Mouse (Mus musculus) heart, postnatal 0 days (tissue): ENCODE measurements at regions not wholly inside any gene's neighbourhood (a gene's known extent, or its start where the extent isn't known, plus 50 kb on each side); places are given as distances from the start of the nearest gene placed in this dataset.

Source experiments
- CTCF ChIP-seq: IDR thresholded peaks from 2 replicates; pipeline ENCODE4 v1.5.1; 2016; ENCODE audit warnings: antibody characterized with exemption, control low read depth, low read depth
- EP300 ChIP-seq: IDR thresholded peaks from 2 replicates; pipeline ENCODE4 v1.6.1; 2016; ENCODE audit warnings: antibody characterized with exemption, low read depth

DNA sequence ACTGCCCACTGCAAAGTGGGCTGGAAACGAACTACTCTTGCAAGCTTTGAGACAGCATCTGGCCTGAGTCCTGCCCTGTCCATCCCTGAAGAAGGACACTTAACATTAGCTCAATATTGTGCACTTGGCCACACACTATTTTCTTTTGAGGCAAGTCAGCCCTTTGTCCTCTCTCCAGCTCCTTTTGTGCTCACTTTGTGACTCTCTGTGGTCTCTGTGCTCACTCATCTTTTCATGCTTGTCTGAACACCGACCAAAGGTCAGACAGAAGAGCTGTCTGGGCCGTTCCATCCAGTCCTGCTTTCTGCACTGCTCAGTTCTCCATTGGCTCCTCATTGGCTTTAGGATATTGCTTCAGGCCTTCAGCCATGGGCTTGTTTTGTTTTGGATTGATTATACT lies 715.8 kb downstream of the Nedd1 start:
- TF ChIP-seq CTCF, result no peak
- no peak for TF ChIP-seq EP300
